Mouse (Mus musculus): Measurements from ENCODE around the gene Suv39h1. TPM values are rescaled to one million over a fixed set of nuclear protein-coding genes. Genes with fewer than 3 reads are reported as not detected.

Suv39h1 gene
- polyA plus RNA-seq, 1 experiment from 2014 or later = 82.6 TPM

- Histone ChIP-seq H3K4me2 (no peak overlapping the region), H3K36me3 (ENCODE audit: control insufficient read depth, insufficient read depth, low read length) (no peaks in the 10 kb centered on the region), H3K4me3 (ENCODE audit: low read depth, low read length) (no peak overlapping the region), H3K27ac (ENCODE audit: low read depth, low read length) (peak overlapping the region; percentile 35), H3K4me1 (ENCODE audit: control insufficient read depth, insufficient read depth, low read length) (no peaks in the 10 kb centered on the region), H3K27me3 (ENCODE audit: control insufficient read depth, insufficient read depth, low read length) (no peaks in the 10 kb centered on the region), H3K9ac (ENCODE audit: low read length) (no peak overlapping the region), H3K9me3 (ENCODE audit: control insufficient read depth, low read length) (no peaks in the 10 kb centered on the region)
- WGBS = 23% methylated on average over 7 of the region's 8 CpGs
- ATAC-seq (ENCODE audit: low FRiP score) = peak; percentile 84
- DNase-seq (ENCODE audit: low spot score, missing footprints) = peak; percentile 85
These were observed 60.8 kb downstream of the Suv39h1 start for GRCm38 (mm10) chrX:8013569-8014314.

GRCm38 (mm10) chrX:8013157-8013556 is 61.4 kb downstream of the Suv39h1 start:
- no peaks in the 10 kb centered on the region for H3K36me3 ChIP-seq (ENCODE audit: control insufficient read depth, insufficient read depth, low read length)
- ATAC-seq (ENCODE audit: low FRiP score) (peak; percentile 71), DNase-seq (ENCODE audit: low spot score, missing footprints) (peak; percentile 84)
- no peaks in the 10 kb centered on the region for H3K9me3 ChIP-seq (ENCODE audit: control insufficient read depth, low read length)
- peak overlapping the region; percentile 28 for H3K27ac ChIP-seq (ENCODE audit: low read depth, low read length)
- 31% methylated on average over 2 of the region's 2 CpGs for WGBS
- H3K4me1 ChIP-seq (ENCODE audit: control insufficient read depth, insufficient read depth, low read length) = no peaks in the 10 kb centered on the region; the same call in 1 of the 2 replicates
- no peak overlapping the region for H3K4me3 ChIP-seq (ENCODE audit: low read depth, low read length)
- no peak overlapping the region for H3K4me2 ChIP-seq
- H3K27me3 ChIP-seq (ENCODE audit: control insufficient read depth, insufficient read depth, low read length) = no peaks in the 10 kb centered on the region
- H3K9ac ChIP-seq (ENCODE audit: low read length) = no peak overlapping the region

Other genes with a start within 250 kb of the Suv39h1 start
- gene Otud5, start 233.4 kb downstream of the Suv39h1 start, polyA plus RNA-seq (2014; fragmentation: Nextera tagmentation; extraction: Ambion mirVana) = 33.9 and 34.8 TPM in 2 replicates
- gene Pim2, start 196.5 kb downstream of the Suv39h1 start, polyA plus RNA-seq (2014; fragmentation: Nextera tagmentation; extraction: Ambion mirVana) = 13.2 and 13.3 TPM in 2 replicates
- gene Slc35a2, start 190.7 kb downstream of the Suv39h1 start, polyA plus RNA-seq (2014; fragmentation: Nextera tagmentation; extraction: Ambion mirVana) = 10.1 and 11.2 TPM in 2 replicates
- 143 and 160 TPM in 2 replicates for gene Pqbp1, start 175.5 kb downstream of the Suv39h1 start, polyA plus RNA-seq (2014; fragmentation: Nextera tagmentation; extraction: Ambion mirVana)
- 163 and 179 TPM in 2 replicates for gene Timm17b, start 175.4 kb downstream of the Suv39h1 start, polyA plus RNA-seq (2014; fragmentation: Nextera tagmentation; extraction: Ambion mirVana)
- not detected in 2 replicates for gene Gm10491, start 166.9 kb downstream of the Suv39h1 start, polyA plus RNA-seq (2014; fragmentation: Nextera tagmentation; extraction: Ambion mirVana)
- not detected in 2 replicates for gene Gm10490, start 165.2 kb downstream of the Suv39h1 start, polyA plus RNA-seq (2014; fragmentation: Nextera tagmentation; extraction: Ambion mirVana)
- 21.9 and 26.9 TPM in 2 replicates for gene Pcsk1n, start 154.9 kb downstream of the Suv39h1 start, polyA plus RNA-seq (2014; fragmentation: Nextera tagmentation; extraction: Ambion mirVana)
- not detected in 2 replicates for gene Eras, start 146.2 kb downstream of the Suv39h1 start, polyA plus RNA-seq (2014; fragmentation: Nextera tagmentation; extraction: Ambion mirVana)
- 58.4 and 60.4 TPM in 2 replicates for gene Hdac6, start 126.9 kb downstream of the Suv39h1 start, polyA plus RNA-seq (2014; fragmentation: Nextera tagmentation; extraction: Ambion mirVana)
- gene Gata1, start 96.7 kb downstream of the Suv39h1 start, polyA plus RNA-seq (2014; fragmentation: Nextera tagmentation; extraction: Ambion mirVana) = 4.8 and 5.2 TPM in 2 replicates
- gene Glod5, start 56.3 kb downstream of the Suv39h1 start, polyA plus RNA-seq (2014; fragmentation: Nextera tagmentation; extraction: Ambion mirVana) = not detected in 2 replicates
- gene Was, start 15.7 kb upstream of the Suv39h1 start, polyA plus RNA-seq (2014; fragmentation: Nextera tagmentation; extraction: Ambion mirVana) = 0.26 and 0.34 TPM in 2 replicates
- 21.9 and 23.4 TPM in 2 replicates for gene Wdr13, start 58.1 kb upstream of the Suv39h1 start, polyA plus RNA-seq (2014; fragmentation: Nextera tagmentation; extraction: Ambion mirVana)
- gene Rbm3, start 71.1 kb upstream of the Suv39h1 start, polyA plus RNA-seq (2014; fragmentation: Nextera tagmentation; extraction: Ambion mirVana) = 439 and 458 TPM in 2 replicates
- gene Tbc1d25, start 101.4 kb upstream of the Suv39h1 start, polyA plus RNA-seq (2014; fragmentation: Nextera tagmentation; extraction: Ambion mirVana) = 11.5 and 11.6 TPM in 2 replicates
- gene Ebp, start 118.8 kb upstream of the Suv39h1 start, polyA plus RNA-seq (2014; fragmentation: Nextera tagmentation; extraction: Ambion mirVana) = 32.0 and 36.1 TPM in 2 replicates
- gene Porcn, start 131.8 kb upstream of the Suv39h1 start, polyA plus RNA-seq (2014; fragmentation: Nextera tagmentation; extraction: Ambion mirVana) = 14.7 and 15.9 TPM in 2 replicates
- gene Ftsj1, start 177.6 kb upstream of the Suv39h1 start, polyA plus RNA-seq (2014; fragmentation: Nextera tagmentation; extraction: Ambion mirVana) = 40.2 and 44.3 TPM in 2 replicates
- 5.2 and 5.3 TPM in 2 replicates for gene Slc38a5, start 196.4 kb upstream of the Suv39h1 start, polyA plus RNA-seq (2014; fragmentation: Nextera tagmentation; extraction: Ambion mirVana)

Data from midbrain, embryonic 11.5 days (tissue).